Mouse (Mus musculus) lung, postnatal 10 days (tissue): Measurements from ENCODE around the gene Gm9736.
"Not testable (repeated sequence)": the region's sequence is repeated elsewhere in the genome, so short reads cannot be mapped to it uniquely, and the experiment has no call there.

Source experiments
- DNase-seq: peaks from one replicate; pipeline ENCODE4 v3.0.0; 2021

Gene Gm9736

DNA sequence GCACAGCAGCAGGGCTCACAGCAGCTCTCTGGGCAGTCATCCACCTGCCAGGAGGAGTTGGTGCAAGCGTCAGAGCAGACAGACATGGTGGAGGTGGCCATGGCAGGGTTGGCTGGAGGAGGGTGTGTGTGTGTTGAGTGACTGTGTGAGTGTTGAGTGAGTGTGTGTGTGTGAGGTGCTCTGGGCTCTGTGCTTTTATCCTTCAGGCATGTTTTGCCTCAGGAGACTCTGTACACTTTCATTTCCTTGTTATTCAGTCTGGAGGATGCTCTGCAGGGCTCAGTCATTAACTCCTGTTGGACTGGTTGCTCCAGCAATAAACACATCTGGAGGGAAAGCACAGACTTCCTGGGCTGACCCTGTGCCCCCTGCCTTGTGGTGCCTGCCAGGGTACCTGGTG lies at the start of gene Gm9736:
Gene Gm9736, minus strand, starts transcription at position 101 of the 400 bp plus-strand sequence.
- DNase-seq, result not testable (repeated sequence)

GRCm38 (mm10) chr10:77798921-77799508 lies 47.9 kb upstream of the Gm9736 start, which contains the start of gene Gm19668:
Gm19668 (minus strand) TSS chr10:77799133.
- no peak for DNase-seq

DNA sequence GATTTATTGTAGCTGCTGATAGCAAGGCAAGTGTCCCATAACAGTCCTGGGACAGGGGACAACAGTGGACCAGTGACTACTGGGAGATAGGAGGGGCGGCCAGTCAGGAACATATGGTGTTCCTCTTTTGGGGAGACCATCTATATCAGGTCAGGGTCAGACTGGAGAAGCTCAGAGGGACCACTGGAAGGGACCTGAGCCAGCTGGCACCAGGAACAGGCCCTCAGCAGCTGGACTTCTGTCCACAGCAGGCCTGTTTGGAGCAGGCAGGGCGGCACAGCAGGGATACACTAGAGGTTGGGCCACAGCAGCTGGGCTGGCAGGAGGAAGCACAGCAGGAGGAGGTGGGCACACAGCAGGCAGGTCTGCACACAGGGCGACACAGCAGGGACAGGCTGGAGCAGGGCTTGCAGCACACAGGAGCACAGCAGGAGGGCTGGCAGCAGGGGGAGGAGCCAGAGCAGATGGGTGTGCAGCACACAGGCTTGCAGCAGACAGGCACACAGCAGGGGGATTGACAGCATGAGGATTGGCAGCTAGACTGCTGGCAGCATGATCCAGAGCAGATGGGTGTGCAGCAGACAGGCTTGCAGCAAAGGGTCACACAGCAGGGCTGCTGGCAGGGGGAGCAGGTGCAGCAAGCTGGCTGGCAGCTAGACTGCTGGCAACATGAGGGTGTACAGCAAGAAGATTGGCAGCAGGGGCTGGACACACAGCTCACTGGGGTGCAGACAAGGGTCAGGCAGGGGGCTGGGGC lies 47.2 kb upstream of the Gm9736 start:
- peak; percentile 20 for DNase-seq

DNA sequence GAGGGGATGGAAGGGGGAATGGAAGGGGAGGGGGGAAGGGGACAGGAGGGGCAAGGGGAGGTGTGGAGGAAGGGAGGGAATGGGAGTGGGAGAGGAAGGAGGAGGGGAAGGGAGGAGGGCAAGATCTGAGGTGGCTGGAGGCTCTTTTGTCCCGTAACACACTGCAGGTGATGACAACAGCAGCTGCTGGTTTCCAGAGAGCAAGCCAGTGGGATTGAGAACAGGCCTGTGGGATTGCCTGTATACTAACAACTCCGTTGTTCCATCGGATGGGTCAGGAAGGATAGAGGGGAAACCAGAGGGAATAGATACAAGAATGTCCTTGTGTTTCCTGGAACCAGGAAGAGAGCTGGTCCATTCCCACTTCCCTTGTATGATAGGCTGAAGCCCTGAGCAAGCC lies 46.5 kb upstream of the Gm9736 start:
- no peak for DNase-seq

DNA sequence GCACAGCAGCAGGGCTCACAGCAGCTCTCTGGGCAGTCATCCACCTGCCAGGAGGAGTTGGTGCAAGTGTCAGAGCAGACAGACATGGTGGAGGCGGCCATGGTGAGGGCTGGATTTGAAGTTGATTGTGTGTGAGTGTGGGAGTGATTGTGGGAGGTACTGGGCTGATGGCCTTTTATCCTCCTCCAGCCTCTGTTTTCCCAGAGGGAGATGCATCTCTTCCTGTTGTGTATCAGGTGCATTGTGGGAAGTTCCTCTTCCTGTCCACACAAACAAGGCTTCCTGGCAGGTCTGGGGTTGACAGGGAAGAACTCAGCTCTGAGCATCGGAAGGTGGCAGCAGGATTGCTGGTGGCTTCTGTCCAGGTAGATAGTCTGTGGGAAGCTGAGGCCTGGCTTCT lies 43.8 kb upstream of the Gm9736 start, which contains the start of gene Gm9639:
Gene Gm9639, minus strand, starts transcription at position 101 of the 400 bp plus-strand sequence.
- no peak for DNase-seq

DNA sequence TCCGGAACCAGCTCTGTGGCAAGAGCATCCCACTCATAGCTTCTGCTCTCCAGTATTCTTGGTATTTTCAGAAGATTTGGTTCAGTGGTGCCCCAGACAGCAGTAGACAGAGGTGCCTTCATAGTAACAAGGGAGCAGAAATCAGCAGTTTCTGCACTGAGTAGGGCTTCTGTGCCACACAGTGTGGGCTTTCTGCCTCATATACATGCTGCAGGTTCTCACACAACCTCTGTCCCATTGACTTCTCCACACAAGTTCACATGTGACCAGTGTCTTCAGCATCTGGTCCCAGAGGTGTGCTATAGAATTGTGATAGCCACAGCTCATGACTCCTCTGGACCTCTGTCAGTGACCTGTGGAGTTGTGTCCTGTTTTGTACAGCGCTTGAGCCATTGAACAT lies 37.5 kb upstream of the Gm9736 start:
- DNase-seq, result no peak

GRCm38 (mm10) chr10:77787876-77788275 lies 36.7 kb upstream of the Gm9736 start, which contains the start of gene Gm7137:
Gm7137 (minus strand) TSS chr10:77788200.
- not testable (repeated sequence) for DNase-seq

DNA sequence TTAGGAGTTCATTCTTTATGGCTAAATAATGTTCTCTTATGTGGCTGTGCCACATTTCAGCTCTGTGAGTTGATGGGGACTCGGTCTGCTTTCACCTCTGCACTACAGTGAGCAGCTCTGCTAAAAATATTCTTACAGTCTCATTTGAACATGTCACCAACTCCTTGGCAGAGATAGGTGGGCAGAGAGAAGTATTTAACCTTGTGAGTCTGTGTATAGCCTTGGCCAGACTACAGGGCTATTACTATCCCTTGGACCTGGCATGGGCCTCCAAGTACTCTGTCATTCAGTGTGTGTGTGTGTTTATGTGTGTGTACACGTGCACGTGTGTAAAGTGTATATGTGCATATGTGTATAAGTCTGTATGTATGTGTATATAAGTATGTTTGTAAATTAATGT lies 32.2 kb upstream of the Gm9736 start:
- not testable (repeated sequence) for DNase-seq

DNA sequence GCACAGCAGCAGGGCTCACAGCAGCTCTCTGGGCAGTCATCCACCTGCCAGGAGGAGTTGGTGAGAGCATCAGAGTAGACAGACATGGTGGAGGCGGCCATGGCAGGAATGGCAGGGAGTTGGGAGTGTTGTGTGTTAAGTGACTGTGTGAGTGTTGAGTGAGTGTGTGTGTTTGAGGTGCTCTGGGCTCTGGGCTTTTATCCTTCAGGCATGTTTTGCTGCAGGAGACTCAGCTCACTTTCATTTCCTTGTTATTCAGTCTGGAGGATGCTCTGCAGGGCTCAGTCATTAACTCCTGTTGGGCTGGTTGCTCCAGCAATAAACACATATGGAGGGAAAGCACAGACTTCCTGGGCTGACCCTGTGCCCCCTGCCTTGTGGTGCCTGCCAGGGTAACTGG lies 31.3 kb upstream of the Gm9736 start, which contains the start of gene Gm3250:
Gene Gm3250, minus strand, starts transcription at position 101 of the 400 bp plus-strand sequence.
- DNase-seq, result not testable (repeated sequence)

- not testable (repeated sequence) for DNase-seq
Observed at GRCm38 (mm10) chr10:77776844-77777243, 25.7 kb upstream of the Gm9736 start, which contains the start of gene Gm7138. Gm7138 (minus strand) TSS chr10:77776944.

DNA sequence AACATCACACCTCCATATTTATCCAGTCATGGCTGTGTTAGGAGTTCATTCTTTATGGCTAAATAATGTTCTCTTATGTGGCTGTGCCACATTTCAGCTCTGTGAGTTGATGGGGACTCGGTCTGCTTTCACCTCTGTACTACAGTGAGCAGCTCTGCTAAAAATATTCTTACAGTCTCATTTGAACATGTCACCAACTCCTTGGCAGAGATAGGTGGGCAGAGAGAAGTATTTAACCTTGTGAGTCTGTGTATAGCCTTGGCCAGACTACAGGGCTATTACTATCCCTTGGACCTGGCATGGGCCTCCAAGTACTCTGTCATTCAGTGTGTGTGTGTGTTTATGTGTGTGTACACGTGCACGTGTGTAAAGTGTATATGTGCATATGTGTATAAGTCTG lies 21.0 kb upstream of the Gm9736 start:
- DNase-seq, result not testable (repeated sequence)

- not testable (repeated sequence) for DNase-seq
Observed at GRCm38 (mm10) chr10:77771225-77771624, 20.1 kb upstream of the Gm9736 start, which contains the start of gene Gm3238. Gm3238 (minus strand) TSS chr10:77771325.

DNA sequence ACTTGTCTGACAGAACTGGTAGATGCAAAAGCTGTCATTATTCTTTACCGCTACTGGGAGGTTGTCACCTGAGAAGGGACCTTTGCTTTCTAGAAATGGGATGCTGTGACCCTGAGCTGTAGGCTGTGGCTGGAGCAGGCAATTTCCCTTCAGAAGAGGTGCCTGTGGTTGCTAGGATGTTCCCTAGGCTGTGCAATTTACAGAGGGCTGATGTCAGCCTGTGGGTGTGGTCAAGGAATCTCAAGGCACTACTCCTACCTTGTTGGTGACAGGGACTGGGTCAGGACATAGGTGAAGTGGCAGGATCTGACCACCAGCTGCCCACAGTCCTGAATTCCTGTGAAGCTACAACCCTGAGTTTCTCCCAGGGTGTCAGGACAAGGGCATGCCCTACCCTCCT lies 18.6 kb upstream of the Gm9736 start:
- no peak for DNase-seq

- DNase-seq, result not testable (repeated sequence)
Observed at GRCm38 (mm10) chr10:77759582-77759981, 8.4 kb upstream of the Gm9736 start, which contains the start of gene Gm3233. Gm3233 (minus strand) TSS chr10:77759682.

DNA sequence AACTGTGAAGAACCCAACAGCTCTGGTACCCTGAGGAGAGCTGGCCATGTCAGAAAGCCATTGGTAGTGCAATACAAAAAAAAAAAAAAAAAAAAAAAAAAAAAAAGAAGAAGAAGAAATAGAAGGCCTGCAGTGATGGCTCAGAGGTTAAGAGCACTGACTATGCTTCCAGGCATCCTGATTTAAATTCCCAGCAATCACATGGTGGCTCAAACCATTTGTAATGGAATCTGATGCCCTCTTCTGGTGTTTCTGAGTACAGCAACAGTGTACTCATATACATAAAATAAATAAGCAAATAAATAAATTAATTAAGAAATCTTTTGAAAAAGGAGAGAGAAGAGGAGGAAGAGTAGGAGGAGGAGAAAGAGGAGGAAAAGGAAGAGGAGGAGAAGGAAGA lies 2.3 kb upstream of the Gm9736 start:
- DNase-seq, result no peak

GRCm38 (mm10) chr10:77752312-77752711 lies 1.2 kb upstream of the Gm9736 start:
- DNase-seq, result not testable (repeated sequence)

GRCm38 (mm10) chr10:77750686-77751085 lies 468 bp downstream of the Gm9736 start:
- DNase-seq, result not testable (repeated sequence)

DNA sequence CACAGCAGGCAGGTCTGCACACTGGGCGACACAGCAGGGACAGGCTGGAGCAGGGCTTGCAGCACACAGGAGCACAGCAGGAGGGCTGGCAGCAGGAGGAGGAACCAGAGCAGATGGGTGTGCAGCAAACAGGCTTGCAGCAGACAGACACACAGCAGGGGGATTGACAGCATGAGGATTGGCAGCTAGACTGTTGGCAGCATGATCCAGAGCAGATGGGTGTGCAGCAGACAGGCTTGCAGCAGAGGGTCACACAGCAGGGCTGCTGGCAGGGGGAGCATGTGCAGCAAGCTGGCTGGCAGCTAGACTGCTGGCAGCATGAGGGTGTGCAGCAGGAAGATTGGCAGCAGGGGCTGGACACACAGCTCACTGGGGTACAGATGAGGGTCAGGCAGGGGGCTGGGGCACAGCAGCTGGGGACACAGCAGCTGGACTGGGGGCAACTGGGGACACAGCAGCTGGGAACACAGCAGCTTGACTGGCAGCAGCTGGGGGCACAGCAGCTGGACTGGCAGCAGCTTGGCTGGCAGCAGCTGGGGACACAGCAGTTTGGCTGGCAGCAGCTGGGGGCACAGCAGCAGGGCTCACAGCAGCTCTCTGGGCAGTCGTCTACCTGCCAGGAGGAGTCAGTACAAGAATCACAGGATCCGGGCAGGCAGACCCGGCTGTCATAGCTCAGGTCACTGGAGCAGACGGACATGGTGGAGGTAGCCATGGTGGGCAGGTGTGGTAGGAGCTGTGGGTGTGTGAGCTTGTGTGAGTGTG lies 9.0 kb downstream of the Gm9736 start, which contains the start of gene Gm18596:
Gene Gm18596, minus strand, starts transcription at position 715 of the 765 bp plus-strand sequence.
- DNase-seq, result not testable (repeated sequence)

- DNase-seq, result no peak
Observed at GRCm38 (mm10) chr10:77738929-77739328, 12.2 kb downstream of the Gm9736 start.

DNA sequence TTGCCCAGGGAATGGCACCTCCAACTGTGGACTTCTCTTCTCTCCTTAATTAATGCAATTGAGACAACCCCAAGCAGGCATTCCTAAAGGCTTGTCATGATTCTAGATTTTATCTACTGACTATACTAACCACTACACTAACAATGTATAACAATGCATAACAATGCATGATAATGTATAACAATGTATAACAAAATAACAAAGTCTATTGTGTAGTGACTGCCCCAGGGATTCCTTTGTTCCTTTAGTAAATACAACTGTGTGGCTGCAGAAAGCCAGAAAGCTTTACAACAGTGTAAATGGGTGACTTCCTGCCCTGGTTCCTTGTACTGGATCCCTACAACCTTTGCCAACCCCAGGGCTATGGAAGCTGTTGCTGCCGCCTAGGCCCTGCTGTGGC lies 15.2 kb downstream of the Gm9736 start:
- DNase-seq, result no peak

- no peak for DNase-seq
Observed at GRCm38 (mm10) chr10:77729241-77729640, 21.9 kb downstream of the Gm9736 start.

DNA sequence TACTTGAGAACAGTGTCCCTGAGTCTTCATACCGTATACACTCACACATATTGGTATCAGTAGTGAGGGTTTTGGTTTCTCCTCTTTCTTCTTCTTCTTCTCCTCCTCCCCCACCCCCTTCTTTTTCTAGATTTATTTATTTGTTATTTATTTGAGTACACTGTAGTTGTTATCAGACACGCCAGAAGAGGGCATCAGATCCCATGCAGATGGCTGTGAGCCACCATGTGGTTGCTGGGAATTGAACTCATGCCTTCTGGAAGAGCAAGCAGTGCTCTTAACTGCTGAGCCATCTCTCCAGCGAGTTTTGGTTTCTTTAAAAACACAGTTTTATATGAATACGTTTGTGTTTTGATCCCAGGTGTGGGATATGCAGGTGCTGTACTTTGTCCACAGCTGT lies 22.9 kb downstream of the Gm9736 start:
- DNase-seq, result no peak

DNA sequence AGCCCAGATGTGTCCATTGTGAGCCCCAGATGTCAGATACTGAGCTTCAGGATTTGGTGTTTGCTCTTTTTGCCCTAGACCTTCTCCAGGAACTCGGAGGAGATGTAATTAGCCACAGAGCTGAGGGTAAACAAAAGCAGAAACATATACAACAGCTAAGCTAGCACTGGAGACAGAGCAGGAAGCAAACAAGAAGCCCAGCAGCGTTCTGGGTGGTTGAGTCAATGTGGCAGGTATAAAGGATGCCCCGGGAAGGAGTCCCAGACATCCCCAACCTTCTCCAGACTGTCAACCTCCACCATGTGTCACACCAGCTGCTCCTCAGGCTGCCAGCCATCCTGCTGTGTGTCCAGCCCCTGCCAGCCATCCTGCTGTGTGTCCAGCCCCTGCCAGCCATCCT lies 25.0 kb downstream of the Gm9736 start, which contains the start of gene Gm10100:
Gene Gm10100, plus strand, starts transcription at position 301 of the 400 bp plus-strand sequence.
- DNase-seq, result no peak
